Mouse (Mus musculus): Measurements from ENCODE around the gene Amigo3.

The Amigo3 gene

GRCm38 (mm10) chr9:108082988-108083431 lies 30.1 kb downstream of the Amigo3 start, which contains the start of gene Rnf123:
TSS of gene Rnf123 (minus strand) at chr9:108083346.
- DNase-seq (ENCODE audit: low read depth in 1 of 2, low spot score in 2 of 2) = no peak

DNA sequence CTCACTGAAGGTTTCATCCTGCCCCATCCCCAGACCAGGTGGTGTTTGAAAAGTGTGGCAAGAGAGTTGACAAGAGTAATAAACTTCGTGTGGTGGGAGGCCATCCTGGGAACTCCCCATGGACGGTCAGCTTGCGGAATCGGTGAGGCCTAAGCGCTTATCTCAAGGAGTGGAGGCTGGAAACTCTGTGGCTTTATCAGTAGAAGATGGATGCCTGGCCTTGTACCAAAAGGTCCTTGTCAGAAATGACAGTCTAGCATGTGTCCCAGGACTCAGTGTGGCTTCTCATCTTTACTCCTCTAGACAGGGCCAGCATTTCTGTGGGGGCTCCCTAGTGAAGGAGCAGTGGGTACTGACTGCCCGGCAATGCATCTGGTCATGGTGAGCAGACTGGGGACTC lies 30.6 kb downstream of the Amigo3 start:
- DNase-seq (ENCODE audit: low read depth in 1 of 2, low spot score in 2 of 2) = no peak

- DNase-seq (ENCODE audit: low read depth in 1 of 2, low spot score in 2 of 2) = no peak
Observed at GRCm38 (mm10) chr9:108085261-108085660, 32.3 kb downstream of the Amigo3 start.

DNA sequence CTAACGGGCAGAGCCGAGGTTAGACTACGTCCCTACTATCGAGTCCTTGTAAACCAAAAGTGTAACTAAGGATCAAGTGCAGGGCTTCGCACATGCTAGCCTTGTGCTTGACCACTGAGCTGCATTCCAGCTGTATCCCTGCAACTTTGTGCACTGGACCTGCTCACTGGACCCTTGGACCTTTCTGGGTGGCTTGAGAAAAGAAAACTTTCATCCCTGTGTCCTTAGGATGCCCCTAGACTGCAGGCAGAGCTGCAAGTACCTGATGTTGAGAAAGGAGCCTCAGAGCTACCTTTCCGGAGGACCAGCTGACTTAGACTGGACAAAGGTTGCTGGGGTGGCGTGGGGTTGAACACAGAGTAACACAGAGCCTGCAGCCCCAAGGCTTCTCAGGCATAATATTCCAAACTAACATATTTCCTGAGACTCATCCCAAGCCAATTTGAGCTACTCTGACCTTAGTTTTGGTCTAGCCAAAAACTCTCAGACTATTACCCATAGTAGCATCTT lies 37.7 kb downstream of the Amigo3 start:
- no peak for DNase-seq (ENCODE audit: low read depth in 1 of 2, low spot score in 2 of 2)

DNA sequence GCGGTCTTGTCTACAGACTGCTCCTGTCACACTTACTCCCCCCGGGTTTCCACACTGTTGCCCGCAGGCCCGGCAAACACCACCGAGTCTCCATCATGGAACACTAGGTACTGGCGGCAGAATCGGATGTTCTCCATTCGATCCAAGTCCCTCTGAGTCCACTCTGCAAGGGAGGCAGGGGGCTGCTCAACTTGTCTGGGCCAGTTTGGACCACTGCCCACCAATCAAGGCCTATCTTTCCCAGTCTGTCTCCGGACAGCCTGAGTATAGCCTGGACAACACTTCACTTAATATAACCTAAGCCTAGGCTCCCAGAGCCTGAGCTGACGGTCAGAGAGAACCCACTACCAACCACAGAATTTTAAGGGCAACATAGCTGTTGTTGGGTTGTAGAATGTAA lies 40.6 kb downstream of the Amigo3 start:
- DNase-seq (ENCODE audit: low read depth in 1 of 2, low spot score in 2 of 2) = no peak

- peak; percentile 87 to 93 for DNase-seq (ENCODE audit: low read depth in 1 of 2, low spot score in 2 of 2)
Observed at GRCm38 (mm10) chr9:108094184-108094941, 41.4 kb downstream of the Amigo3 start, which contains the start of gene Apeh. TSS of gene Apeh (minus strand) at chr9:108094606.

DNA sequence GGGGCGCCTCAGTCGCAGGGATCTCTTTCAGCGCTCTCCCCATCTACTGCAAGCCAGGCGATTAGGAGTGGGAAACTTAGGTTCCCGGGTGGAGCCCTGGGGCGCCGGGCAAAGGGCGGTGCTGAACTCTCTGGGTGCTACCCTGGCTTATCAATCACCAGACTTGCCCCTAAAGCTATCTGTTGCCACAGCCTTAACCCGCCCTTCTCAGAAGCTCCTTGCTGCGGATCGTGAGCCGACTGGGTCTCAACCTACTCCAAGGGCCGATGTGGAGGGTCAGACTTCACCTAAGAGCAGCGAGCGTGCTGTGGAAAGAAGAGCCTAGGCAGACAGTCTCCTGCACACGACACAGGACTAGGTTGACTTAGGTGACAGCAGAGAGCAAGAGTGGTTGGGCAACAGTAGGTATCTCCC lies 42.0 kb downstream of the Amigo3 start:
- no peak for DNase-seq (ENCODE audit: low read depth in 1 of 2, low spot score in 2 of 2)

- DNase-seq (ENCODE audit: low read depth in 1 of 2, low spot score in 2 of 2) = no peak
Observed at GRCm38 (mm10) chr9:108095518-108095917, 42.6 kb downstream of the Amigo3 start.

- no peak for DNase-seq (ENCODE audit: low read depth in 1 of 2, low spot score in 2 of 2)
Observed at GRCm38 (mm10) chr9:108095949-108096712, 43.2 kb downstream of the Amigo3 start.

- DNase-seq (ENCODE audit: low read depth in 1 of 2, low spot score in 2 of 2) = no peak
Observed at GRCm38 (mm10) chr9:108099619-108100018, 46.7 kb downstream of the Amigo3 start.

DNA sequence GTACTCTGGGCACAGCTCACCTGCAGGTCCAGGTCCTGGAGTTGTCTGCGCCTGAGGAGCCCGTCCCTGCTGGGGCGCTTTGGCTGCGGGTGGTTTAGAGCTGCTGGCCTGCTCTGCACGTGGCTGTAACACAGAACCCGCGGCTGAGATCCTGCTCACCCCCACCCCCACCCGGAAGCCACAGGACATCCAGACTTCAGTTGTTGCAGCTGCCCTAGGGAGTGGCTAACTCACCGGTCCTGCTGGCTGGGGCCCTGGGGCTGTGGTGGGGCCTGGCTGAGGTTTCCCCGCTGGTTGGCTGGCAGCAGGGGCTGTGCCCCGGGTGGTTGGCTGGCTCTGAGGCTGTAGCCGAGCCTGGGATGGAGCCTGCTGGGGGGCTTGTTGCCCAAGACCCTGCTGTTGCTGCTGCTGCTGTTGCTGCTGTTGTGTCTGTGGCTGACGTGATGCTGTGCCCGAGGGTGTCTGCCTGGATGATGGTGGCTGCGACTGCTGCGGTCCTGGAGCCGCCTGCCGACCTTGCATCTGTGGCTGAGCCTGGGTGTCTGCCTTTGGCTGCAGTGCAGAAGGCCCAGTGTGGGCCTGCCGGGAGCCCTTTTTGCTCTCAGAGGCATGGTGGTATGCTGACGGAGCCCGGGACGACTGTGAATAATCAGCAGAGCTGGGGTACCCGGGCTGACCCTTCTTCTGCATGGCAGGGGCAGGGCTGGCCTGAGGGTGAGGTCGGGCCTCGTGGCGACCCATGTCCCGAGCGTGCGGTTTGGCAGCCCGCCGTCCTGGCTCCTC lies 52.0 kb downstream of the Amigo3 start:
- DNase-seq (ENCODE audit: low read depth in 1 of 2, low spot score in 2 of 2) = no peak

Measured in monocyte, adult 2 months (primary cell).